Mouse (Mus musculus): ENCODE data around the gene Csf2ra. TPM values are rescaled to one million over a fixed set of nuclear protein-coding genes. Genes with fewer than 3 reads are reported as not detected.
"Not testable (repeated sequence)": the region's sequence is repeated elsewhere in the genome, so short reads cannot be mapped to it uniquely, and the experiment has no call there.

Csf2ra gene
- polyA plus RNA-seq, 1 experiment from 2014 or later, result 9.9 TPM

- H3K36me3 ChIP-seq, result no peaks in the 10 kb centered on the region
- H3K9me3 ChIP-seq (replicated peaks), result peaks cover 10% of the 10 kb centered on the region; the same call in 1 of the 2 replicates
- DNase-seq, result no peak
- no peak overlapping the region for H3K27ac ChIP-seq
- no peak for ATAC-seq (ENCODE audit: low read depth)
- no peak overlapping the region for H3K4me3 ChIP-seq (replicated peaks)
- H3K4me1 ChIP-seq (replicated peaks), result peaks cover 31% of the 10 kb centered on the region
- peaks cover 6% of the 10 kb centered on the region; the same call in 1 of the 2 replicates for H3K27me3 ChIP-seq
- H3K4me2 ChIP-seq, result no peak overlapping the region
- 78% methylated on average over 6 of the region's 6 CpGs for WGBS (ENCODE audit: insufficient replicate concordance)
- no peak overlapping the region for H3K9ac ChIP-seq
Observed at GRCm38 (mm10) chr19:61223706-61224328, 4.4 kb downstream of the Csf2ra start.

GRCm38 (mm10) chr19:61207506-61207905 lies 20.7 kb downstream of the Csf2ra start:
- DNase-seq; H3K27me3 ChIP-seq; H3K36me3 ChIP-seq; H3K4me1 ChIP-seq (replicated peaks); H3K9ac ChIP-seq; H3K9me3 ChIP-seq (replicated peaks); H3K4me3 ChIP-seq (replicated peaks); H3K27ac ChIP-seq; H3K4me2 ChIP-seq: not testable (repeated sequence)
- WGBS (ENCODE audit: insufficient replicate concordance), result 42% methylated on average over 6 of the region's 6 CpGs
- ATAC-seq (ENCODE audit: low read depth), result peak; percentile 82

GRCm38 (mm10) chr19:61199836-61200235 lies 28.4 kb downstream of the Csf2ra start:
- H3K9ac ChIP-seq, result no peak overlapping the region
- no peaks in the 10 kb centered on the region for H3K27me3 ChIP-seq
- H3K27ac ChIP-seq, result no peak overlapping the region
- no peak overlapping the region for H3K4me2 ChIP-seq
- no peak overlapping the region for H3K4me3 ChIP-seq (replicated peaks)
- no peaks in the 10 kb centered on the region for H3K9me3 ChIP-seq (replicated peaks)
- no peaks in the 10 kb centered on the region for H3K4me1 ChIP-seq (replicated peaks)
- no peak for ATAC-seq (ENCODE audit: low read depth)
- H3K36me3 ChIP-seq, result no peaks in the 10 kb centered on the region
- WGBS (ENCODE audit: insufficient replicate concordance), result 11% methylated on average over 10 of the region's 10 CpGs
- DNase-seq, result peak; percentile 24

GRCm38 (mm10) chr19:61199316-61199715 lies 28.9 kb downstream of the Csf2ra start:
- H3K36me3 ChIP-seq, result no peaks in the 10 kb centered on the region
- no peak overlapping the region for H3K4me2 ChIP-seq
- no peaks in the 10 kb centered on the region for H3K9me3 ChIP-seq (replicated peaks)
- DNase-seq (peak; percentile 79), ATAC-seq (ENCODE audit: low read depth) (no peak)
- H3K27ac ChIP-seq, result no peak overlapping the region
- H3K4me1 ChIP-seq (replicated peaks), result no peaks in the 10 kb centered on the region
- no peak overlapping the region for H3K9ac ChIP-seq
- H3K4me3 ChIP-seq (replicated peaks), result no peak overlapping the region
- WGBS (ENCODE audit: insufficient replicate concordance), result 13% methylated on average over 13 of the region's 13 CpGs
- no peaks in the 10 kb centered on the region for H3K27me3 ChIP-seq

- H3K4me3 ChIP-seq (replicated peaks); H3K27me3 ChIP-seq: not testable (repeated sequence)
- 60% methylated on average over 2 of the region's 2 CpGs for WGBS (ENCODE audit: insufficient replicate concordance)
Observed at GRCm38 (mm10) chr19:61183590-61183989, 44.6 kb downstream of the Csf2ra start, which contains the start of gene Gm6020. Gene Gm6020 (plus strand): TSS chr19:61183890.

GRCm38 (mm10) chr19:61175756-61176324 lies 52.4 kb downstream of the Csf2ra start, which contains the start of gene Gm7102:
Gene Gm7102 (minus strand): TSS chr19:61176309.
- H3K4me1 ChIP-seq (replicated peaks), result no peaks in the 10 kb centered on the region
- no peaks in the 10 kb centered on the region for H3K36me3 ChIP-seq
- no peak within 1 kb of the TSS for H3K9ac ChIP-seq
- no peak for ATAC-seq (ENCODE audit: low read depth)
- no peaks in the 10 kb centered on the region for H3K9me3 ChIP-seq (replicated peaks)
- 20% methylated on average over 39 of the region's 39 CpGs for WGBS (ENCODE audit: insufficient replicate concordance)
- H3K4me3 ChIP-seq (replicated peaks), result peak within 1 kb of the TSS; percentile 39
- no peak for DNase-seq
- H3K4me2 ChIP-seq, result peak within 1 kb of the TSS; percentile 51
- H3K27ac ChIP-seq, result no peak within 1 kb of the TSS
- peaks cover 11% of the 10 kb centered on the region for H3K27me3 ChIP-seq

More at GRCm38 (mm10) chr19:61183590-61183989, 44.6 kb downstream of the Csf2ra start, which contains the start of gene Gm6020:
- not testable (repeated sequence) for H3K9ac ChIP-seq; DNase-seq; ATAC-seq (ENCODE audit: low read depth); H3K36me3 ChIP-seq; H3K4me2 ChIP-seq; H3K9me3 ChIP-seq (replicated peaks); H3K27ac ChIP-seq; H3K4me1 ChIP-seq (replicated peaks)

Other genes with a start within 250 kb of the Csf2ra start
- gene Zfp950, start 87.6 kb downstream of the Csf2ra start, polyA plus RNA-seq (2015; fragmentation: Nextera tagmentation; extraction: Ambion mirVana), result 13.5 TPM in 2 replicates
- 0.13 TPM in 1 of 2 replicates, not detected in the other for gene Gm7102, start 52.1 kb downstream of the Csf2ra start, polyA plus RNA-seq (2015; fragmentation: Nextera tagmentation; extraction: Ambion mirVana)
- not detected in 2 replicates for gene Gm6020, start 44.5 kb downstream of the Csf2ra start, polyA plus RNA-seq (2015; fragmentation: Nextera tagmentation; extraction: Ambion mirVana)
- not detected in 2 replicates for gene Gm21060, start 68.6 kb upstream of the Csf2ra start, polyA plus RNA-seq (2015; fragmentation: Nextera tagmentation; extraction: Ambion mirVana)